Mouse (Mus musculus) liver, adult (tissue): ENCODE data around the gene Mup2.
"Not testable (repeated sequence)": the region's sequence is repeated elsewhere in the genome, so short reads cannot be mapped to it uniquely, and the experiment has no call there.

Experiments used
- GATA4 ChIP-seq: IDR thresholded peaks from 2 replicates; pipeline ENCODE4 v1.6.1; 2014; ENCODE audit warnings: mild to moderate bottlenecking, low read length; ENCODE audit not compliant: insufficient replicate concordance

The Mup2 gene

DNA sequence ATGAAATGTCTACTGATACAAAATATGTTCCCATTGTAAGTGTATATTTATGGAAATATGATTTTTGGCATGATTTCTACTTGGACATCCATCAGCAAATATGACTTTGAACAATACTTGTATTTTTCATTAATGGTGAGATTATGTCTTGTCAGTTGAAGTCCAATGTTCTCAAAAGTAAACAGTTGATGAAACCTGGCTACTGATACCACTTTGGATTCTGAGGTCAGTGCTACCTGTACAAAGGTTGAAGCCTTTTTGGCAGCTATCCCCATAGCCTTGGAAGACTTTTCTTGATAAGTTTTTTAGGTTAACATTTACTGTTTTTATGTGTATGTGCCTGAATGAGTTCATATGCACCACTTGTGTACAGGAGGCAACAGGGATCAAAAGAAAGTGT lies at the start of gene Mup2:
Gene Mup2 (minus strand): TSS at position 101 of the 400 bp plus-strand sequence.
- not testable (repeated sequence) for TF ChIP-seq GATA4
